Mouse (Mus musculus) intestine, embryonic 16.5 days (tissue): ENCODE results near the gene Dgkh. TPM values are rescaled to one million over a fixed set of nuclear protein-coding genes. Genes with fewer than 3 reads are reported as not detected.
"Not testable (repeated sequence)": the region's sequence is repeated elsewhere in the genome, so short reads cannot be mapped to it uniquely, and the experiment has no call there.

Experiments used
- ATAC-seq: fragments of 200-750 bp; cut with Nextera tagmentation; 2 replicates; pipeline ENCODE4 v1.8.0; 2017; ENCODE audit warnings: moderate TSS enrichment, moderate library complexity
- H3K27ac ChIP-seq: fragments of 300-500 bp; sonication (generic); 2 replicates; pipeline ENCODE4 v1.5.1; 2014; ENCODE audit warnings: mild to moderate bottlenecking, low read length
- H3K27me3 ChIP-seq: fragments of 300-500 bp; sonication (generic); replicated peaks from 2 replicates; pipeline ENCODE4 v1.6.1; 2014; ENCODE audit warnings: low read length, control low read depth, mixed read lengths; ENCODE audit not compliant: control insufficient read depth, insufficient read depth
- H3K36me3 ChIP-seq: fragments of 300-500 bp; sonication (generic); 2 replicates; pipeline ENCODE4 v1.6.1; 2014; ENCODE audit warnings: low read length, control low read depth; ENCODE audit not compliant: control insufficient read depth, insufficient read depth
- H3K4me1 ChIP-seq: fragments of 300-500 bp; sonication (generic); 2 replicates; pipeline ENCODE4 v1.6.1; 2014; ENCODE audit warnings: low read length, control low read depth, mixed read lengths; ENCODE audit not compliant: control insufficient read depth, insufficient read depth
- H3K4me2 ChIP-seq: fragments of 300-500 bp; sonication (generic); 2 replicates; pipeline ENCODE4 v1.6.1; 2014; ENCODE audit warnings: low read depth, low read length, control low read depth
- H3K4me3 ChIP-seq: fragments of 300-500 bp; sonication (generic); 2 replicates; pipeline ENCODE4 v1.5.1; 2014; ENCODE audit warnings: mild to moderate bottlenecking, low read length
- H3K9ac ChIP-seq: fragments of 300-500 bp; sonication (generic); 2 replicates; pipeline ENCODE4 v1.6.1; 2014; ENCODE audit warnings: low read depth, low read length
- H3K9me3 ChIP-seq: fragments of 300-500 bp; sonication (generic); 2 replicates; pipeline ENCODE4 v1.6.1; 2016; ENCODE audit warnings: low read length, control low read depth; ENCODE audit not compliant: control insufficient read depth
- WGBS: fragments of 180-500 bp; shearing (Covaris S2); extraction: QIAGEN DNeasy Blood & Tissue Kit; methylation state at CpG from one replicate; pipeline ENCODE4 v1.1.7; 2014; 5-methylcytosine and 5-hydroxymethylcytosine counted together
- polyA plus RNA-seq: library from polyadenylated mRNA; unstranded; fragments of >200 nt; fragmentation: Nextera tagmentation; extraction: Ambion mirVana; gene quantifications from 2 replicates; pipeline ENCODE4 v1.2.1, GENCODE M21; 2015

The Dgkh gene
- polyA plus RNA-seq, 1 experiment from 2014 or later: 0.68 TPM

- H3K27ac ChIP-seq: no peak overlapping the region
- no peak overlapping the region for H3K4me2 ChIP-seq
- H3K4me1 ChIP-seq: no peaks in the 10 kb centered on the region
- no peaks in the 10 kb centered on the region for H3K9me3 ChIP-seq
- H3K36me3 ChIP-seq: no peaks in the 10 kb centered on the region
- H3K27me3 ChIP-seq: no peaks in the 10 kb centered on the region
- H3K4me3 ChIP-seq: no peak overlapping the region
- no peak for ATAC-seq
- H3K9ac ChIP-seq: no peak overlapping the region
Observed at GRCm38 (mm10) chr14:78583168-78583567, 149.4 kb downstream of the Dgkh start.

- Histone ChIP-seq H3K9ac (no peak overlapping the region), H3K27ac (no peak overlapping the region), H3K4me1 (no peaks in the 10 kb centered on the region), H3K4me2 (no peak overlapping the region), H3K27me3 (no peaks in the 10 kb centered on the region), H3K4me3 (no peak overlapping the region), H3K36me3 (no peaks in the 10 kb centered on the region), H3K9me3 (no peaks in the 10 kb centered on the region)
- 74% methylated on average over 13 of the region's 13 CpGs for WGBS
- ATAC-seq: no peak
Observed at GRCm38 (mm10) chr14:78575899-78576298, 156.7 kb downstream of the Dgkh start.

GRCm38 (mm10) chr14:78568410-78568809 lies 164.2 kb downstream of the Dgkh start:
- no peak for ATAC-seq
- no peak overlapping the region for H3K27ac ChIP-seq
- H3K4me3 ChIP-seq: no peak overlapping the region
- H3K36me3 ChIP-seq: no peaks in the 10 kb centered on the region
- no peak overlapping the region for H3K9ac ChIP-seq
- H3K27me3 ChIP-seq: no peaks in the 10 kb centered on the region
- H3K9me3 ChIP-seq: no peaks in the 10 kb centered on the region
- H3K4me1 ChIP-seq: no peaks in the 10 kb centered on the region
- no peak overlapping the region for H3K4me2 ChIP-seq
- WGBS: 92% methylated on average over 5 of the region's 5 CpGs

- Histone ChIP-seq H3K4me2 (no peak overlapping the region), H3K27me3 (no peaks in the 10 kb centered on the region), H3K9me3 (no peaks in the 10 kb centered on the region), H3K9ac (no peak overlapping the region), H3K4me1 (no peaks in the 10 kb centered on the region), H3K4me3 (no peak overlapping the region), H3K27ac (no peak overlapping the region), H3K36me3 (no peaks in the 10 kb centered on the region)
- WGBS: 84% methylated on average over 4 of the region's 4 CpGs
- ATAC-seq: no peak
Observed at GRCm38 (mm10) chr14:78566431-78566830, 166.1 kb downstream of the Dgkh start.

- no peak overlapping the region for H3K4me3 ChIP-seq
- 54% methylated on average over 2 of the region's 2 CpGs for WGBS
- no peaks in the 10 kb centered on the region for H3K4me1 ChIP-seq
- H3K9ac ChIP-seq: no peak overlapping the region
- ATAC-seq: peak; percentile 89
- H3K9me3 ChIP-seq: no peaks in the 10 kb centered on the region
- no peaks in the 10 kb centered on the region for H3K36me3 ChIP-seq
- no peaks in the 10 kb centered on the region for H3K27me3 ChIP-seq
- H3K4me2 ChIP-seq: no peak overlapping the region
- no peak overlapping the region for H3K27ac ChIP-seq
Observed at GRCm38 (mm10) chr14:78564292-78564691, 168.3 kb downstream of the Dgkh start.

GRCm38 (mm10) chr14:78563211-78563610 lies 169.4 kb downstream of the Dgkh start:
- Histone ChIP-seq H3K4me3 (no peak overlapping the region), H3K4me1 (no peaks in the 10 kb centered on the region), H3K9ac (no peak overlapping the region), H3K36me3 (no peaks in the 10 kb centered on the region), H3K27me3 (no peaks in the 10 kb centered on the region), H3K27ac (no peak overlapping the region), H3K9me3 (no peaks in the 10 kb centered on the region), H3K4me2 (no peak overlapping the region)
- WGBS: 65% methylated on average over 7 of the region's 7 CpGs
- no peak for ATAC-seq

GRCm38 (mm10) chr14:78562121-78562520 lies 170.5 kb downstream of the Dgkh start:
- no peak for ATAC-seq
- Histone ChIP-seq H3K36me3 (no peaks in the 10 kb centered on the region), H3K4me2 (no peak overlapping the region), H3K4me1 (no peaks in the 10 kb centered on the region), H3K9me3 (no peaks in the 10 kb centered on the region), H3K4me3 (no peak overlapping the region), H3K9ac (no peak overlapping the region), H3K27me3 (no peaks in the 10 kb centered on the region), H3K27ac (no peak overlapping the region)
- WGBS: 61% methylated on average over 4 of the region's 4 CpGs

- no peaks in the 10 kb centered on the region for H3K4me1 ChIP-seq
- no peak for ATAC-seq
- no peak overlapping the region for H3K27ac ChIP-seq
- 88% methylated on average over 8 of the region's 8 CpGs for WGBS
- no peaks in the 10 kb centered on the region for H3K9me3 ChIP-seq
- H3K27me3 ChIP-seq: no peaks in the 10 kb centered on the region
- no peak overlapping the region for H3K4me3 ChIP-seq
- H3K9ac ChIP-seq: no peak overlapping the region
- H3K36me3 ChIP-seq: no peaks in the 10 kb centered on the region
- H3K4me2 ChIP-seq: no peak overlapping the region
Observed at GRCm38 (mm10) chr14:78559042-78559441, 173.5 kb downstream of the Dgkh start.

- H3K27me3 ChIP-seq, H3K4me2 ChIP-seq, H3K27ac ChIP-seq, H3K9ac ChIP-seq, ATAC-seq, H3K4me1 ChIP-seq, H3K4me3 ChIP-seq, H3K36me3 ChIP-seq, H3K9me3 ChIP-seq: not testable (repeated sequence)
- 83% methylated on average over 3 of the region's 3 CpGs for WGBS
Observed at GRCm38 (mm10) chr14:78554830-78555229, 177.7 kb downstream of the Dgkh start.

- no peak for ATAC-seq
- Histone ChIP-seq H3K27me3 (no peaks in the 10 kb centered on the region), H3K9me3 (no peaks in the 10 kb centered on the region), H3K36me3 (no peaks in the 10 kb centered on the region), H3K4me1 (no peaks in the 10 kb centered on the region), H3K27ac (no peak overlapping the region), H3K4me2 (no peak overlapping the region), H3K9ac (no peak overlapping the region), H3K4me3 (no peak overlapping the region)
- WGBS: 90% methylated on average over 6 of the region's 6 CpGs
Observed at GRCm38 (mm10) chr14:78553661-78554060, 178.9 kb downstream of the Dgkh start.
